Mouse (Mus musculus): ENCODE measurements around the gene Mcfd2.

The Mcfd2 gene

GRCm38 (mm10) chr17:87288131-87288530 lies 22.4 kb upstream of the Mcfd2 start:
- DNase-seq (ENCODE audit: low read depth, low spot score), result no peak

DNA sequence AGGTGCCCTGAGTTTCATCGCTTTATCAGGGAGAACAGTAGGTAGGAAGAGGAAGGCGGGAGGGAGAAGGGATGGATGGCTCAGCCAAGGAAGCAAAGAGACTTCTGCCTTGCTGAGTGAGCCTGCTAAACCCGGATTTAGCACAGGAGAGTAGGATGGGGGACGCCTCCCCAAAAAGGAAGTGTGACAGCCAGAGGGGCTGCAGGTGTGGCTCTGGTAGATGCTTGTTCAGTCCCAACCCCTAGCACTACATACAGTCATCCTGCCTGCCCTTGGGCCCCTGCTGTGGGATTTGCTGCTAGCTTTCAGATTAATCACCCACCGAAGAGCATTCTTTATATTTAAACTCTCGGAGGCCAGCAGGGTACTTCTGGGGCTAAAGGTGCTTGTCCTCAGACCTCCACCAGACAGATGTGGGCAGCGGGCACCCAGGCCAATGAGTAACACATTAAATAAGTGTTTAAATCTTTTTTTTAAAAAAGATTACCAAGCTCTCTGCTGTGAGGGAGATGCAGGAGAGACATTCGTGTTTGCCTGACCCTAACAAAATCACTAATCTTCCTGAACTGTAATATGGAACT lies 21.6 kb upstream of the Mcfd2 start:
- DNase-seq (ENCODE audit: low read depth, low spot score), result no peak

DNA sequence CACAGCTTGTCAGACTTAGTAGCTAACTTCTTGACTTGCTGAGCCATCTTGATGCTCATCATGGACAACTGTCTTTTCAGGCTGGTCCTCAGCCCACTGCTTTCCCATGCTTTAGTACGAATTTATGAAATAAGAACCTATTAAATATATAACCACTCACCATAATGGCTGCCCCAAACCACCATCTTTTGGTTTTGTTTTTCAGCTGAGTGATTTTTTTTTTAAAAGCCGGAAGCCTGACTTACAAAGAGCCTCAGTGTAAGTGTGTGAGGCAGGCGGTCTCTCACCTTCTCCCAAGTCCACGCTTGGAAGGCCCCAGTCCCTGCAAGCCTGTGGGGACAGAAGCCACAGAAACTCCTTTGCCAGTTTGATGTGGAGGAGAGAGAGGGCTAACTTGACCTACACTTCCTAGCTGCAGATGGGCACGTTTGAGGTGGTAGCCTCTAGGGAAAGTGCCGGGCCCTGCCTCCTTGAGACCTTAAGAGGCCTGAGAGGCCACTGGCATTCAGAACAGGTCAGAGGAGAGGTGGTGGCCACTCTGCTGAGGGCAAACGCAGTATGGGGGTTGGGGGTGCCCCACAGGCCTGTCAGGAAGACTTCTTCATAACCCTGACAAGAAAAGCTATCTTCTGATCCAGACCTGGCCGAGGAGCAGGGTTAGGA lies 20.9 kb upstream of the Mcfd2 start:
- no peak for DNase-seq (ENCODE audit: low read depth, low spot score)

- no peak for DNase-seq (ENCODE audit: low read depth, low spot score)
Observed at GRCm38 (mm10) chr17:87285731-87286465, 20.2 kb upstream of the Mcfd2 start.

DNA sequence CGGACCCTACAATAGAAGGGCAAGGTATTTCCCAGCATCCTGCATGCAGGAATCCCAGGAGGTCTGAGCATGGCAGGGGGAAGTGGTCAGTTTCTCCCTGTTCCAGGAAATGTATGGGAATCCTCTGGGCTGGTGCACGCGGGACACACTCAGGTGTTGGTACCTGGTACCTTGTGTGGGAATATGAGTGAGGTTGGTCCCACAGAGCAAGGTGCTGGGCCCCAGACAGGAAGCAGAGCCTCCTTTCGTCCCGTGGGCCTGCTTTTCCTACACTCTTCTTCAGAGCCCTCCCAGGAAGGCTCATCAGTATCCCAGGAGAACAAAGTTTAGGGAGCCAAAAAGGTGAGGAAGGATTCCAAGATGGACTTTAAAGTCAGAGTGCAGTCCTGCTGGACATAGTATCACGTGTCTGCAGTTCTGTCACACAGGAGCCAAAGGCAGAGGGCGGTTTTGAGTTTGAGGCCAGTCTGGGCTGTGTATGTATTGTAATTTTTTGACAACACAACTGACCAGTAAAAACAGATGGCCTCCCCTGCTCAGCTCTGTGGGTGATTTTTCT lies 18.8 kb upstream of the Mcfd2 start:
- DNase-seq (ENCODE audit: low read depth, low spot score), result no peak

GRCm38 (mm10) chr17:87283755-87284481 lies 18.2 kb upstream of the Mcfd2 start:
- no peak for DNase-seq (ENCODE audit: low read depth, low spot score)

GRCm38 (mm10) chr17:87283055-87283754 lies 17.5 kb upstream of the Mcfd2 start:
- DNase-seq (ENCODE audit: low read depth, low spot score), result peak; percentile 58

DNA sequence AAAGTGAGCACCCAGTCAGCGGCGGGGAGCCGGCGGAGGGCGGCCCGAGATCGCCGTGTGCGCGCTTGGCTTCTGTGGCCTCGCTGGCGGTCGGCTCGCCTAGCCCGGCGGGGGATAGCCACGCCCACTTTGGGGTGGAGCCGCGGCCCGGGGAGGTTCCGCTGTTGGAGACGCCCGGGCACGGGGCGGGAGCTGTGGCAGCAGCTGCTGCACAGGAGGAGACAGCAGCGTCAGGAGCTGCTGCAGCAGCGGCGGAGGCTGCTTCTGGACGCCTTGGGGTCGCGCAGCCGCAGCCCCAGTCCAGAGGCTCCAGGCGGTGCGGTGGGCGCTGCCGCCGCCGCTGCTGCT lies 16.9 kb upstream of the Mcfd2 start, which contains the start of gene Ttc7:
TSS of gene Ttc7 (plus strand) at position 181 of the 348 bp plus-strand sequence.
- DNase-seq (ENCODE audit: low read depth, low spot score), result peak; percentile 94

- DNase-seq (ENCODE audit: low read depth, low spot score), result peak; percentile 85
Observed at GRCm38 (mm10) chr17:87282007-87282705, 16.4 kb upstream of the Mcfd2 start.

DNA sequence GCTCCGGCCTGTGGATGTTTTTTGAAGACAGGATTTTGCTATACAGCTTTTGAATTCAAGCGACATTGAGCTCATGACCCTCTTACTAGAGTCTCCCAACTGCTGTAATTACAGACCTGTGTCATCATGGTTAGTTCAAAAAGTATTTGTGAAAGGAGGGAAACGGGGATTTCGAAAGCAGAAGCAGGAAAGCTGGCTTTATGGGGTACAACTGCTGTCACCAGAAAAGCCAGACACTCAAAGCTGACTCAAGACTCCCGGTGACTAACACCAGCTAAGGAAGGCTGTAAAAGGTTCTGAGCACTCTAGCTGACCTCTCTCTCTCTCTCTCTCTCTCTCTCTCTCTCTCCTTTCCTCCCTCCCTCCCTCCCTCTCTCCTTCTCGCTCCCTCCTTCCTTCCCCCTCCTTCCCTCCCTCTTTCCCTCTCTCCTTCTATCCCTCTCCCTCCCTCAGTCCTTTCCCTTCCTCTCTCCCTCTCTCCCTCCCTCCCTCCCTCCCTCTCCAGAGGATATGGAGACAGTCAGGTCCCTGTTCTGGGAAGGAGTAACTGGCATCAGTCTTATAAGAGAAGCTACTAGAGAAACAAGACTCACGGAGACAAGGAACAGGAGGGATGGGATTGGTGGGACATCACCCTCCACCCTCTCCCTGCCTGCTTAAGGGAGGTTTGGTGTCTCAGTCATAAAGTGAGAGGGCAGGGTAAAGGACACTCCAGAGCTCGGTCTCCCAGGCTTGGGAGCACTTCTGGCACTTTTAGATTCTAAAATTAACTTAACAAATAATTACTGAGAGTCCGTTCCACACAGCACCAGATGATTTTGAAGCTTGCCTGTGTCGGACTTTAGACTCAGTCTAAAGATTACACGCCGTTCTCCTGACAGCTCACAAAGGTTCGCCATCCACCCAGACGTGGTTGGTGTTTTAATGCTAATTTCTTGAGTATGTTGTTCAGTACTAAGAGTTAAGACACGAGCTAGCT lies 9.9 kb upstream of the Mcfd2 start:
- DNase-seq (ENCODE audit: low read depth, low spot score), result no peak

DNA sequence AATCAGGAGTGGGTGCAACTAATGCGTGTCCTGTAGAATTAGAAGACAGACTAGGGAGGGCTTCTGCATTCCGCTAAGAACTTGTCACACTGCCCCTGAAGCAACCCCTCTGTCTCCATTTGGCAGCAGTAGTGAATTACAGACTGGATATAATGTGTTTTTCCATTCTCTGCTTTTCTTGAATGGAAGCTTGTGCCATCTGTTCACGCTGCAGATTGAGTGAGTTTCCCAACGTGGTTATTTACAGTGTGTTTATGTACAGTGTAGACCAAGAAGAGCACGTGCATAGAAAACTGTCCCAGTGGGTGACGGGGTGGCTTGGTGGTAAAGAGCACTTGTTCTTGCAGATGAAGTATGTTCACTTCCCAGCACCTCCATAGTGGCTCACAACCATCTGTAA lies 3.7 kb upstream of the Mcfd2 start:
- DNase-seq (ENCODE audit: low read depth, low spot score), result no peak

GRCm38 (mm10) chr17:87264927-87265791 lies 576 bp downstream of the Mcfd2 start:
- no peak for DNase-seq (ENCODE audit: low read depth, low spot score)

DNA sequence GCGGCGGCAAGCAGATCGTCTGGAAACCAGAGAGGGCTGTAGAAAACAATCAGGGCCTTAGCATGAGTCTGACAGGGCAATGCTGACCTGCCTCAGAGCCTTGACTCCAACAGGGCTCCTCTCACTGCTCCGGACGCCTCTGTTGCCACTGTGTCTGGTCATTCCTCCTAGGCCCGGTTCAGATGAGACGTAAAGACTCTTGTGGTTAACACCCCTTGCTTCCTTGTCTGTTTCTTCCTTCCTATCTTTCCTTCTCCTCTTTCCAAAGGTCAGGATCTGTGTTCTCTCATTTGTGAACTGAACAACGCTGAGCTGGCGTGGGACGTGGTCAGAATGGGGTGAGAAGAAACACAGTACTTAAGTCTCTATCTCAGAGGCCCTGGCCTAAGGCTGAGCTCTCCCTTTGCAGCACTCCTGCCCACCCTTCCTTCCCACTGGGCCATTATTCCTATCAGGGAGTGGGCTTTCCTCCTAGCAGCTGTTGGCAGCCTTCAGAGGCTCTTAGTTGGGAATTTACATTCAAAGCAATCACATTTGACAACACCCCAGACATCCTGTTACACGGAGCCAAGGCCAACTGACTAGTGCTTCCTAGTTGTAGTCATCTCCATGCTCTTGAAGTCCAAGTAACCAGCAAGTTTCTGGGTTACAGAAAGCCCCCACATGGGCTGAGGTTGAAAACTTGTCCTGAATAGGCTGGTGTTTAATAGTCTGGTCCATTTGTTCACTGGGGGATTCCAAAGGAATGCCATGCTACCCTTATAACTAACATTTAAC lies 1.5 kb downstream of the Mcfd2 start:
- no peak for DNase-seq (ENCODE audit: low read depth, low spot score)

DNA sequence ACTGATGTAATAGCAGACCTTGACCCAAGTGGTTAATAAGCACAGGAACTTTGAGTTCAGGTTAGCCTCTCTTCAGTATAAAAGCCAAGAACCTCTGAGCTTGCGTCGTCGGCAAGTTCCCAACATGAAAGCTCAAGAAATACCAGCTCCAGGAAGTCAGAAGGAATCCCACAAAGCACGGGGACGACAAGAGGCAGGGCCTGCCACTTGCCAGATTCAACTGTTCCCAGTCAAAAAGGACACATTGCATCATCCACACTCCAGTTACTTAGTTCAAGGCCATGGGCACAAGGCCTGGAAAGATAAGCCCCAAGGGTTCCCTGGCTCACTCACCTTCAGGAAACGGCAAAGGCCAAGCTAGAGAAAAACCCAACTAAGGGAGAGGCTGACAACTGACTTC lies 2.3 kb downstream of the Mcfd2 start:
- no peak for DNase-seq (ENCODE audit: low read depth, low spot score)

DNA sequence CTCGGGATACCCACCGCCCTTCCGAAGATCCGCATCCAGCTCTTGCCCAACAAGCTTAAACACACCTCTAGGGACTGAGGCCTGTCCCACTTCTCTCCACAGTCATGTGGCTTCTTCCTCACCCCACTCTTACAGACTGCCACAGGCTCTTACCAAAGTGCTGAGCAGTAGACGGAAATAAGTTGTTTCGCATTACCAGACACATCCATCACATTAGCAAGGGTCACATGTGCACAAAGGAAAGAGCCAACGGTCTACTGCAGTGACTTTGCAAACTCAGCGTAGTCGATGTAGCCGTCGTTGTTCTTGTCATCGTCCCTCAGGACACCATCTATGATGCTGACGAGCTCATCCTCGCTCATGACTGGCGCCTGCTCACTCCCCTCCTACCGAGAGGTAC lies 10.1 kb downstream of the Mcfd2 start:
- DNase-seq (ENCODE audit: low read depth, low spot score), result no peak

GRCm38 (mm10) chr17:87254384-87254783 lies 11.4 kb downstream of the Mcfd2 start:
- no peak for DNase-seq (ENCODE audit: low read depth, low spot score)

DNA sequence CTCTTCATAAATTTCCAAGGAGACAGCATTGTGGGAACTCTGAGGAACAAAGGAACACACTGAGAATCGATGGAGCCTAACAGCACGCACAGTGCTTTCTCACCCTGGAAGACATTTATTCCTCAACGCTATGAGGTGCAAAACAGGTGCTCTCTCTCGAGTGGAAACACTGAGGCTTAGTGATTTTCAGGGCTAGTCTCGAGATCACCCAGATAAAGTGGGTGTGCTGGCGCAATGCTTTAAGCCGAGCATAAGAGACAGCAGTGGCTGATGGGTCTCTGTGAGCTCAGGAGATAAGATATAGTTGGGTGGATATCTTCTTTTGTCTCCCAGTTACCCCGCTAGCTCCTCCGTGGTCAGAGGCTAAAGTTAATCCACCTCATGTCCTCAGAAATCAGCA lies 19.6 kb downstream of the Mcfd2 start:
- DNase-seq (ENCODE audit: low read depth, low spot score), result no peak

DNA sequence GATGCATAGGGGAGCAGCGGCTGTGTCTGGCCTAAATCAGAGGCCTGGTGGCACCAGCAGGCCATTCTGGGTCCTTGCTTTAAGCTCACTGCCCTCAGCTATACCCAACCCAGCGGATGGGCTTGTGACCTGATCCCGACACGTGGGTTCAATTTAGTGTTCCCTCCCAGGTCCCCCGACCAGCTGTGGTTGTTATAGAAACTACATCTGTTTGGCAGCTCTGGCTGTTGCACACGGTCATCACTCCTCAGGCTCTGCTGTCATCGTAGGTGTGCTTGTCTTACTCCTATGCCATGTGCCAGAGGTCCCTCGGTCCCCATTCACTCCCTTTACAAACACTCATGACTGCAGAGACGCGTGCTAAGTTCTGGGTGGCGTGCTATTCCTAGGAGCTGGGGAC lies 27.9 kb downstream of the Mcfd2 start:
- peak; percentile 51 for DNase-seq (ENCODE audit: low read depth, low spot score)

Measured in mesoderm, embryonic 11.5 days (tissue).